Mouse (Mus musculus): Measurements from ENCODE around the gene Cacna2d1.

GRCm38 (mm10) chr5:16417996-16418395, 483.5 kb downstream of the Cacna2d1 start:
- TF ChIP-seq MAX (IDR thresholded peaks at IDR 0.05; ENCODE audit: low read depth) (no peak), POLR2A (IDR thresholded peaks at IDR 0.05; ENCODE audit: insufficient read length, low read depth) (no peak), POLR2AphosphoS2 (IDR thresholded peaks at IDR 0.05; ENCODE audit: insufficient read length, low read depth) (no peak), USF1 (IDR thresholded peaks at IDR 0.05; ENCODE audit: low read depth) (peak; percentile 82), E2F4 (IDR thresholded peaks at IDR 0.05; ENCODE audit: insufficient read depth) (no peak), REST (IDR thresholded peaks at IDR 0.05; ENCODE audit: insufficient read depth, insufficient read length) (no peak), CEBPB (IDR thresholded peaks at IDR 0.05; ENCODE audit: insufficient read depth, poor library complexity, severe bottlenecking) (no peak), TCF12 (IDR thresholded peaks at IDR 0.05; ENCODE audit: insufficient read depth, poor library complexity, severe bottlenecking) (no peak)
